Mouse (Mus musculus): ENCODE measurements around the gene Syt2. TPM values are rescaled to one million over a fixed set of nuclear protein-coding genes. Genes with fewer than 3 reads are reported as not detected.

The Syt2 gene
- polyA plus RNA-seq, 1 experiment from 2014 or later: 4.1 TPM

- WGBS: 30% methylated on average over 12 of the region's 12 CpGs
- ATAC-seq: no peak
- H3K27ac ChIP-seq (ENCODE audit: low read length): no peak overlapping the region
- no peak overlapping the region for H3K4me3 ChIP-seq (ENCODE audit: low read depth, low read length)
- H3K9me3 ChIP-seq (replicated peaks; ENCODE audit: control insufficient read depth, low read length, poor library complexity, severe bottlenecking): no peaks in the 10 kb centered on the region
- H3K4me1 ChIP-seq (ENCODE audit: control insufficient read depth, insufficient read depth, low read length): no peaks in the 10 kb centered on the region
- H3K4me2 ChIP-seq (ENCODE audit: low read length): no peak overlapping the region
- no peaks in the 10 kb centered on the region for H3K27me3 ChIP-seq (ENCODE audit: control insufficient read depth, insufficient read depth, low read depth, low read length)
- H3K9ac ChIP-seq (ENCODE audit: low read depth, low read length): no peak overlapping the region
- peaks cover 4% of the 10 kb centered on the region; the same call in 1 of the 2 replicates for H3K36me3 ChIP-seq (ENCODE audit: control insufficient read depth, insufficient read depth, low read length)
Observed at GRCm38 (mm10) chr1:134773256-134773655, 126.8 kb downstream of the Syt2 start.

- Histone ChIP-seq H3K4me2 (ENCODE audit: low read length) (no peak overlapping the region), H3K4me3 (ENCODE audit: low read depth, low read length) (no peak overlapping the region), H3K27me3 (ENCODE audit: control insufficient read depth, insufficient read depth, low read depth, low read length) (no peaks in the 10 kb centered on the region), H3K36me3 (ENCODE audit: control insufficient read depth, insufficient read depth, low read length) (peaks cover 4% of the 10 kb centered on the region; the same call in 1 of the 2 replicates), H3K4me1 (ENCODE audit: control insufficient read depth, insufficient read depth, low read length) (no peaks in the 10 kb centered on the region), H3K9ac (ENCODE audit: low read depth, low read length) (no peak overlapping the region), H3K27ac (ENCODE audit: low read length) (no peak overlapping the region), H3K9me3 (replicated peaks; ENCODE audit: control insufficient read depth, low read length, poor library complexity, severe bottlenecking) (no peaks in the 10 kb centered on the region)
- 41% methylated on average over 2 of the region's 2 CpGs for WGBS
- no peak for ATAC-seq
Observed at GRCm38 (mm10) chr1:134774247-134774646, 127.8 kb downstream of the Syt2 start.

- ATAC-seq: no peak
- Histone ChIP-seq H3K27me3 (ENCODE audit: control insufficient read depth, insufficient read depth, low read depth, low read length) (no peaks in the 10 kb centered on the region), H3K4me3 (ENCODE audit: low read depth, low read length) (no peak overlapping the region), H3K4me2 (ENCODE audit: low read length) (no peak overlapping the region), H3K36me3 (ENCODE audit: control insufficient read depth, insufficient read depth, low read length) (peaks cover 4% of the 10 kb centered on the region; the same call in 1 of the 2 replicates), H3K9me3 (replicated peaks; ENCODE audit: control insufficient read depth, low read length, poor library complexity, severe bottlenecking) (no peaks in the 10 kb centered on the region), H3K9ac (ENCODE audit: low read depth, low read length) (no peak overlapping the region), H3K27ac (ENCODE audit: low read length) (no peak overlapping the region), H3K4me1 (ENCODE audit: control insufficient read depth, insufficient read depth, low read length) (no peaks in the 10 kb centered on the region)
- 56% methylated on average over 6 of the region's 6 CpGs for WGBS
Observed at GRCm38 (mm10) chr1:134774728-134775287, 128.3 kb downstream of the Syt2 start.

GRCm38 (mm10) chr1:134775631-134776030, 129.2 kb downstream of the Syt2 start:
- no peak overlapping the region for H3K4me2 ChIP-seq (ENCODE audit: low read length)
- no peak overlapping the region for H3K9ac ChIP-seq (ENCODE audit: low read depth, low read length)
- H3K9me3 ChIP-seq (replicated peaks; ENCODE audit: control insufficient read depth, low read length, poor library complexity, severe bottlenecking): no peaks in the 10 kb centered on the region
- H3K27me3 ChIP-seq (ENCODE audit: control insufficient read depth, insufficient read depth, low read depth, low read length): no peaks in the 10 kb centered on the region
- no peaks in the 10 kb centered on the region for H3K4me1 ChIP-seq (ENCODE audit: control insufficient read depth, insufficient read depth, low read length)
- 47% methylated on average over 3 of the region's 3 CpGs for WGBS
- ATAC-seq: no peak
- H3K36me3 ChIP-seq (ENCODE audit: control insufficient read depth, insufficient read depth, low read length): peaks cover 4% of the 10 kb centered on the region; the same call in 1 of the 2 replicates
- H3K27ac ChIP-seq (ENCODE audit: low read length): no peak overlapping the region
- H3K4me3 ChIP-seq (ENCODE audit: low read depth, low read length): no peak overlapping the region

DNA sequence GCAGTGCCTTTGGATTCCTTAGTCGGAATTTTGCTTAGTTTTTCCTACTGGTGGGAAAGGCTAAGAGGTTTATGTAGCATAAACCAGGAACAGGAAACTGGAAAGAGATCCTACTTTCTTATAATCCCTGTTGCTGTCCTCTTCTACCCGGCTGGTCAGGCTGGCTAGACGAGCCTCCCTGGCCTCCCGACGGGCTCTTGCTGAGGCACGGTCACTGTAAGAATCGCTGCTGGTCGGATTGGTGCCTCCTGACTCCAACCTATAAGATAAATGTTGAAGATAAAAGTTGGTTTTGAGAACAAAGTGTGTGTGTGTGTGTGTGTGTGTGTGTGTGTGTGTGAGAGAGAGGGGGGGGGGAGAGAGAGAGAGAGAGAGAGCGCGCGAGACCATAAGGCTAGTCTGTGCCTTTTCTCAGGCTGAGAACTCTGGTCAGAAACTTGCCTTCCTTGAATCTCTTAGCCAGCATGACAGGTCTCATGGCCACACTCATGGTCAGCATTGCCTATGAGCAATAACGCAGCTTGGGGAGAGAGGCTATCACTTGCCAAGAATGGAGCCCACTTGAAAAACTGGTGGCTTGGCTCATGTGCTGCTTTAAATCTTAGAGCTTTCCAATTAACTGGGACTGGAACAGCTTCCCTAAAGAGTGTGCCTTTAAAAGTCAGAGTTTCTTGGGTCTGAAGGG, 130.9 kb downstream of the Syt2 start:
- no peaks in the 10 kb centered on the region for H3K4me1 ChIP-seq (ENCODE audit: control insufficient read depth, insufficient read depth, low read length)
- no peaks in the 10 kb centered on the region for H3K27me3 ChIP-seq (ENCODE audit: control insufficient read depth, insufficient read depth, low read depth, low read length)
- H3K27ac ChIP-seq (ENCODE audit: low read length): no peak overlapping the region
- 85% methylated on average over 12 of the region's 12 CpGs for WGBS
- no peak overlapping the region for H3K9ac ChIP-seq (ENCODE audit: low read depth, low read length)
- ATAC-seq: no peak
- H3K4me3 ChIP-seq (ENCODE audit: low read depth, low read length): no peak overlapping the region
- H3K4me2 ChIP-seq (ENCODE audit: low read length): no peak overlapping the region
- H3K9me3 ChIP-seq (replicated peaks; ENCODE audit: control insufficient read depth, low read length, poor library complexity, severe bottlenecking): no peaks in the 10 kb centered on the region
- peaks cover 2% of the 10 kb centered on the region; the same call in 1 of the 2 replicates for H3K36me3 ChIP-seq (ENCODE audit: control insufficient read depth, insufficient read depth, low read length)

- H3K9ac ChIP-seq (ENCODE audit: low read depth, low read length): no peak overlapping the region
- H3K4me1 ChIP-seq (ENCODE audit: control insufficient read depth, insufficient read depth, low read length): no peaks in the 10 kb centered on the region
- no peaks in the 10 kb centered on the region for H3K27me3 ChIP-seq (ENCODE audit: control insufficient read depth, insufficient read depth, low read depth, low read length)
- H3K4me3 ChIP-seq (ENCODE audit: low read depth, low read length): no peak overlapping the region
- H3K4me2 ChIP-seq (ENCODE audit: low read length): no peak overlapping the region
- no peaks in the 10 kb centered on the region for H3K9me3 ChIP-seq (replicated peaks; ENCODE audit: control insufficient read depth, low read length, poor library complexity, severe bottlenecking)
- H3K27ac ChIP-seq (ENCODE audit: low read length): no peak overlapping the region
- 39% methylated on average over 13 of the region's 13 CpGs for WGBS
- no peak for ATAC-seq
- peaks cover 2% of the 10 kb centered on the region; the same call in 1 of the 2 replicates for H3K36me3 ChIP-seq (ENCODE audit: control insufficient read depth, insufficient read depth, low read length)
Observed at GRCm38 (mm10) chr1:134777936-134778548, 131.6 kb downstream of the Syt2 start.

GRCm38 (mm10) chr1:134782797-134783196, 136.3 kb downstream of the Syt2 start:
- Histone ChIP-seq H3K36me3 (ENCODE audit: control insufficient read depth, insufficient read depth, low read length) (no peaks in the 10 kb centered on the region), H3K4me1 (ENCODE audit: control insufficient read depth, insufficient read depth, low read length) (no peaks in the 10 kb centered on the region), H3K9me3 (replicated peaks; ENCODE audit: control insufficient read depth, low read length, poor library complexity, severe bottlenecking) (no peaks in the 10 kb centered on the region), H3K27me3 (ENCODE audit: control insufficient read depth, insufficient read depth, low read depth, low read length) (no peaks in the 10 kb centered on the region), H3K4me2 (ENCODE audit: low read length) (no peak overlapping the region), H3K9ac (ENCODE audit: low read depth, low read length) (no peak overlapping the region), H3K4me3 (ENCODE audit: low read depth, low read length) (no peak overlapping the region), H3K27ac (ENCODE audit: low read length) (no peak overlapping the region)
- ATAC-seq: no peak
- 82% methylated on average over 5 of the region's 5 CpGs for WGBS

GRCm38 (mm10) chr1:134783958-134784357, 137.5 kb downstream of the Syt2 start:
- H3K9me3 ChIP-seq (replicated peaks; ENCODE audit: control insufficient read depth, low read length, poor library complexity, severe bottlenecking): no peaks in the 10 kb centered on the region
- WGBS: 90% methylated on average over 4 of the region's 4 CpGs
- H3K27ac ChIP-seq (ENCODE audit: low read length): no peak overlapping the region
- no peak overlapping the region for H3K4me2 ChIP-seq (ENCODE audit: low read length)
- no peaks in the 10 kb centered on the region for H3K4me1 ChIP-seq (ENCODE audit: control insufficient read depth, insufficient read depth, low read length)
- no peak overlapping the region for H3K4me3 ChIP-seq (ENCODE audit: low read depth, low read length)
- no peak overlapping the region for H3K9ac ChIP-seq (ENCODE audit: low read depth, low read length)
- no peaks in the 10 kb centered on the region for H3K27me3 ChIP-seq (ENCODE audit: control insufficient read depth, insufficient read depth, low read depth, low read length)
- ATAC-seq: no peak
- no peaks in the 10 kb centered on the region for H3K36me3 ChIP-seq (ENCODE audit: control insufficient read depth, insufficient read depth, low read length)

DNA sequence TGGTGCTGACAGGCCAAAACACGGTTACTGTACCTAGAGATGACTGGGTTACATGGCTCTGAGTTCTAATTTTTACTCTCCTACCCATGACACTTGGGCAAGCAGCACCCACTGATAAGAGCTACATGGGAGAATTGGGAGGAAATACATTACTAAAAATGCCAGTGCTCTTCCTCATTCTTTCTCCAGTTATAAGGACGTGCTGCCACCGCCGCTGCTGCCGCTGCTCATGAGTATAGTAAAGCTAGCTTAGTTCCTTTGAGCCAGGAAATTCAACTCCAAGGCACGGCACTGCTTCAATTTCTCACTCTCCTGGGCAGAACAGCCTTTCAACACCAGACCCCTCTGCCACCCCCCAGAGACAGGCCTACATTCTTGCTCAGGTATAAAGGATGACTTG, 138.0 kb downstream of the Syt2 start:
- Histone ChIP-seq H3K9ac (ENCODE audit: low read depth, low read length) (no peak overlapping the region), H3K27me3 (ENCODE audit: control insufficient read depth, insufficient read depth, low read depth, low read length) (no peaks in the 10 kb centered on the region), H3K4me1 (ENCODE audit: control insufficient read depth, insufficient read depth, low read length) (no peaks in the 10 kb centered on the region), H3K4me2 (ENCODE audit: low read length) (no peak overlapping the region), H3K4me3 (ENCODE audit: low read depth, low read length) (no peak overlapping the region), H3K9me3 (replicated peaks; ENCODE audit: control insufficient read depth, low read length, poor library complexity, severe bottlenecking) (no peaks in the 10 kb centered on the region), H3K36me3 (ENCODE audit: control insufficient read depth, insufficient read depth, low read length) (no peaks in the 10 kb centered on the region), H3K27ac (ENCODE audit: low read length) (no peak overlapping the region)
- no peak for ATAC-seq
- 76% methylated on average over 6 of the region's 6 CpGs for WGBS
